Mouse (Mus musculus) thymus, adult 2 months (tissue): ENCODE data around the gene Txndc16.

Source experiments
- CTCF ChIP-seq: fragments of 200-500 bp; IDR thresholded peaks from 2 replicates; pipeline ENCODE4 v1.5.1; 2012; ENCODE audit warnings: mild to moderate bottlenecking, control low read depth, low read length, moderate library complexity, borderline replicate concordance; ENCODE audit not compliant: control insufficient read depth, poor library complexity, insufficient read depth; ENCODE audit errors: extremely low read depth
- POLR2A ChIP-seq: fragments of 200-500 bp; IDR thresholded peaks from 2 replicates; pipeline ENCODE4 v1.6.1; 2012; ENCODE audit warnings: mild to moderate bottlenecking, low read length, control low read depth, moderate library complexity; ENCODE audit not compliant: control insufficient read depth, poor library complexity, insufficient read depth; ENCODE audit errors: extremely low read depth

GRCm38 (mm10) chr14:45210683-45211082, 9.4 kb downstream of the Txndc16 start:
- TF ChIP-seq POLR2A (no peak), CTCF (no peak)
